In genomic region chr12:27083089-27083488, GRCm38 (mm10) we compare ENCODE assay signal across 8 mouse cellular contexts.
DNase-seq lines count a peak whose midpoint lies in the region; ATAC-seq and TF ChIP-seq lines count a peak whose summit lies in the region.

No protein-coding gene starts in this region.

- peak overlapping the region; percentile 71 for H3K4me2 ChIP-seq in heart, embryonic 11.5 days
- peak overlapping the region; percentile 42 for H3K4me2 ChIP-seq in forebrain, embryonic 16.5 days (ENCODE audit: low read length)
- peak overlapping the region; percentile 44 for H3K4me2 ChIP-seq in limb, embryonic 14.5 days (replicated peaks; ENCODE audit: low read depth, low read length, severe bottlenecking)
- peak overlapping the region; percentile 51 for H3K4me2 ChIP-seq in stomach, embryonic 15.5 days

- H3K27ac ChIP-seq in heart, embryonic 11.5 days (ENCODE audit: low read depth, low read length): no peak overlapping the region
- H3K27ac ChIP-seq in forebrain, embryonic 16.5 days (ENCODE audit: low read length): peak overlapping the region; percentile 95
- H3K27ac ChIP-seq in limb, embryonic 14.5 days (replicated peaks; ENCODE audit: low read depth, low read length): no peak overlapping the region
- H3K27ac ChIP-seq in stomach, embryonic 15.5 days: no peak overlapping the region; the same call in 1 of the 2 replicates

- WGBS in heart, embryonic 11.5 days (ENCODE audit: insufficient replicate concordance): under 1% methylated on average over 7 of the region's 8 CpGs
- 2% methylated on average over 7 of the region's 8 CpGs for WGBS in forebrain, embryonic 16.5 days
- 7% methylated on average over 8 of the region's 8 CpGs for WGBS in limb, embryonic 14.5 days
- WGBS in stomach, embryonic 15.5 days: 2% methylated on average over 7 of the region's 8 CpGs

- H3K36me3 ChIP-seq in heart, embryonic 11.5 days (ENCODE audit: control insufficient read depth, insufficient read depth, low read length): no peaks in the 10 kb centered on the region
- H3K36me3 ChIP-seq in forebrain, embryonic 16.5 days (ENCODE audit: control insufficient read depth, insufficient read depth): no peaks in the 10 kb centered on the region
- H3K36me3 ChIP-seq in limb, embryonic 14.5 days (ENCODE audit: control insufficient read depth, insufficient read depth, low read length): no peaks in the 10 kb centered on the region
- no peaks in the 10 kb centered on the region for H3K36me3 ChIP-seq in stomach, embryonic 15.5 days

- peak overlapping the region; percentile 46; the same call in 1 of the 2 replicates for H3K9ac ChIP-seq in heart, embryonic 11.5 days (ENCODE audit: low read depth, low read length)
- H3K9ac ChIP-seq in forebrain, embryonic 16.5 days (replicated peaks; ENCODE audit: low read depth, low read length): peak overlapping the region; percentile 35
- no peak overlapping the region for H3K9ac ChIP-seq in limb, embryonic 14.5 days (ENCODE audit: low read depth, low read length, severe bottlenecking)
- H3K9ac ChIP-seq in stomach, embryonic 15.5 days: no peak overlapping the region

- ATAC-seq in heart, embryonic 11.5 days (replicated peaks; ENCODE audit: insufficient number of reproducible peaks, low FRiP score, low TSS enrichment): no peak
- peak; percentile 89 for ATAC-seq in forebrain, embryonic 16.5 days
- 0 out of 2 replicates have a peak, but pooled peaks have one; percentile 47 for ATAC-seq in limb, embryonic 14.5 days (ENCODE audit: low FRiP score, low read depth)
- no peak; the same call in 1 of the 2 replicates for ATAC-seq in stomach, embryonic 15.5 days (ENCODE audit: insufficient read depth, low FRiP score, low read depth)

- peak overlapping the region; percentile 34 for H3K4me3 ChIP-seq in heart, embryonic 11.5 days (ENCODE audit: low read depth, low read length)
- peak overlapping the region; percentile 11 for H3K4me3 ChIP-seq in forebrain, embryonic 16.5 days (replicated peaks; ENCODE audit: low read length)
- peak overlapping the region; percentile 20 for H3K4me3 ChIP-seq in limb, embryonic 14.5 days (replicated peaks; ENCODE audit: low read length)
- H3K4me3 ChIP-seq in stomach, embryonic 15.5 days (replicated peaks): peak overlapping the region; percentile 12; the same call in 1 of the 2 replicates

- no peak for DNase-seq in heart, adult 11 months
- DNase-seq in WW6 (ENCODE audit: low read depth, low spot score): peak; percentile 75
- DNase-seq in limb, embryonic 14.5 days (ENCODE audit: low spot score): no peak
- DNase-seq in gastrocnemius, adult 8-10 months (ENCODE audit: low spot score in 2 of 2): no peak
- DNase-seq in spleen, adult 18-20 months: no peak

- H3K27me3 ChIP-seq in heart, embryonic 11.5 days (ENCODE audit: control insufficient read depth, insufficient read depth, low read length): no peaks in the 10 kb centered on the region
- H3K27me3 ChIP-seq in forebrain, embryonic 16.5 days (replicated peaks; ENCODE audit: control insufficient read depth, insufficient read depth, low read length): no peaks in the 10 kb centered on the region
- no peaks in the 10 kb centered on the region for H3K27me3 ChIP-seq in limb, embryonic 14.5 days (ENCODE audit: control insufficient read depth, insufficient read depth, low read length)
- H3K27me3 ChIP-seq in stomach, embryonic 15.5 days (replicated peaks): no peaks in the 10 kb centered on the region

- TF ChIP-seq POLR2A in limb, embryonic 14.5 days (IDR thresholded peaks at IDR 0.05; ENCODE audit: borderline replicate concordance, extremely low read depth, insufficient read depth, insufficient read length): no peak

- peaks cover 8% of the 10 kb centered on the region for H3K4me1 ChIP-seq in heart, embryonic 11.5 days (ENCODE audit: control insufficient read depth, insufficient read depth, low read length)
- H3K4me1 ChIP-seq in forebrain, embryonic 16.5 days (replicated peaks; ENCODE audit: control insufficient read depth, insufficient read depth, low read length): peaks cover 24% of the 10 kb centered on the region
- H3K4me1 ChIP-seq in limb, embryonic 14.5 days (ENCODE audit: control insufficient read depth, insufficient read depth, low read length): peaks cover 10% of the 10 kb centered on the region
- peaks cover 9% of the 10 kb centered on the region; the same call in 1 of the 2 replicates for H3K4me1 ChIP-seq in stomach, embryonic 15.5 days

- H3K9me3 ChIP-seq in heart, embryonic 11.5 days (replicated peaks; ENCODE audit: control insufficient read depth, low read length): no peaks in the 10 kb centered on the region
- H3K9me3 ChIP-seq in forebrain, embryonic 16.5 days (ENCODE audit: control insufficient read depth, low read length): 0 out of 2 replicates have a peak, but pooled peaks cover 1% of the 10 kb centered on the region
- H3K9me3 ChIP-seq in limb, embryonic 14.5 days (ENCODE audit: control insufficient read depth, low read length): no peaks in the 10 kb centered on the region
- no peaks in the 10 kb centered on the region for H3K9me3 ChIP-seq in stomach, embryonic 15.5 days

Comparison
In these comparisons a context has a peak if more than half of its experiments do, and no peak if none do; other contexts are left out.
1. ATAC-seq: peak in forebrain, embryonic 16.5 days (single experiment) and limb, embryonic 14.5 days (single experiment); none in heart, embryonic 11.5 days (single experiment) and stomach, embryonic 15.5 days (single experiment).
2. H3K9ac ChIP-seq: peak in heart, embryonic 11.5 days (single experiment) and forebrain, embryonic 16.5 days (single experiment); none in limb, embryonic 14.5 days (single experiment) and stomach, embryonic 15.5 days (single experiment).
3. Peak in every context shown above with its lines, with median percentiles within 50 percentile points of each other: H3K4me2 ChIP-seq and H3K4me3 ChIP-seq.